Mouse (Mus musculus): ENCODE measurements around the gene Rbm38. TPM values are rescaled to one million over a fixed set of nuclear protein-coding genes. Genes with fewer than 3 reads are reported as not detected.

Gene Rbm38
- polyA plus RNA-seq, 1 experiment from 2014 or later = 39.0 TPM

DNA sequence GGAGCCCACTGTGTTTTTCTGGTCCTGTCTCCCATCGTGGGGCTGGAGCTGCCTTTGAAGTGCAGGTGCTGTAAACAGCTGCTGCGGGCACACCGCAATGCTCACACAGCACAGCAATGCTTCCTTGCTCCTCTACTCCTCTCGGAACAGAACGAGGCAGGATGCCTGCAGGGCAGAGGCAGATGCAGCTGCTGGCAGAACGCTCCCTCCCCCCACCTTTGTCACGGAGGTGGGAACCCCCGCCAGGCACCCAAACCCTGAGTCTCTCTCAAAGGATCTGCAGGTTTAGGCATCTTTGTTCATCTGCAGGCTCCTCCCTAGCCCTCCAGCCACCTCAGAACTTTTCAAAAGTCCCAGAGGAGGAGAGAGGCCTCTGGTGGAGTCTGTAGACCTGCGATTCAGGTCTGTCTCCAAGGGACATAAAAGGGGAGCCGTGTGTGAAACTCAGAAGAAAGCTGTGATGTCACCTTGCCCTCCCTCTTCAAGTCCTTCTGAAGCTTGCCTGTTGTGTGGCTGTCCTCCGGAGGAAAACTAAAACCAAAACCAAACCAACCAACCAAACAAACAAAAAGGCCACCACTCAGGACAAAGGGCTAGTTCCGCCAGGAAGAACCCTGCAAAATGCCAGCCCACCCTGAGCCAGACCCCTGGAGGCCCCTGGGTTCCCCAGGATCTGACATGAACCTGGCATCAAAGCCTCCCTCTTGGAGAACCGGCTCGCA, 42.7 kb upstream of the Rbm38 start, which contains the start of gene Spo11:
Spo11 (plus strand) TSS at position 292 of the 722 bp plus-strand sequence.
- Histone ChIP-seq H3K36me3 (ENCODE audit: control insufficient read depth, insufficient read depth) (no peaks in the 10 kb centered on the region), H3K27me3 (replicated peaks; ENCODE audit: control insufficient read depth, insufficient read depth, low read length) (no peaks in the 10 kb centered on the region), H3K4me3 (ENCODE audit: low read depth, low read length) (no peak within 1 kb of the TSS), H3K9ac (ENCODE audit: low read depth, low read length) (no peak within 1 kb of the TSS), H3K9me3 (ENCODE audit: control insufficient read depth) (no peaks in the 10 kb centered on the region), H3K4me1 (replicated peaks; ENCODE audit: control insufficient read depth, insufficient read depth, low read length) (no peaks in the 10 kb centered on the region), H3K4me2 (replicated peaks; ENCODE audit: low read depth) (peak within 1 kb of the TSS; percentile 18; the same call in 1 of the 2 replicates), H3K27ac (ENCODE audit: low read depth, low read length) (no peak within 1 kb of the TSS)
- ATAC-seq = no peak
- 34% methylated on average over 14 of the region's 14 CpGs for WGBS
- no peak for TF ChIP-seq CTCF (IDR thresholded peaks at IDR 0.05; ENCODE audit: low read depth)

DNA sequence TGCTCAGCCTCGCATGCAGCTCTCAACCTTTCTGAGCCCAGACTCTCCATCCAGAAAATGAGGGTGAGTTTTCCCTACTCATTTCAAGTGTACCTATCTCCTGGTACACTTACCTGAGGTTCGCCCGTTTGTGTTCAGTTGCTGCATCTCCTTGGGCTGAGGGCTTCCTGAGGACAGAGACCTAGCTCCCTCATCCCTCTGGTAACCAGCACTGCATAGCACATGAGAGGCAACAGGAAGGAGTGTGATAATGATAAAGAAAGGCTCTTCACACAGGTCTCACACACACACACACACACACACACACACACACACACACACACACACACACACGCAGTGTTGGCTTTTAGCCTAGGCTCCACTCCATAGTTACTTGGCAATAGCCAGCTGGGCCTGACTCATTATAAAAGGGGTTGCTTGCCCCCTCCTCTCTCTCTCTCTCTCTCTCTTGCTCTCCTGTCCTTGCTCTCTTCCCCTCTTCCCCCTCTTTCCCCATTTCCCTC, 42.1 kb upstream of the Rbm38 start:
- H3K9me3 ChIP-seq (ENCODE audit: control insufficient read depth) = no peaks in the 10 kb centered on the region
- ATAC-seq = no peak
- no peak overlapping the region for H3K4me3 ChIP-seq (ENCODE audit: low read depth, low read length)
- TF ChIP-seq CTCF (IDR thresholded peaks at IDR 0.05; ENCODE audit: low read depth) = no peak
- no peaks in the 10 kb centered on the region for H3K36me3 ChIP-seq (ENCODE audit: control insufficient read depth, insufficient read depth)
- 72% methylated on average over 4 of the region's 4 CpGs for WGBS
- H3K27me3 ChIP-seq (replicated peaks; ENCODE audit: control insufficient read depth, insufficient read depth, low read length) = no peaks in the 10 kb centered on the region
- 0 out of 2 replicates have a peak overlapping the region, but pooled peaks have one; percentile 18 for H3K4me2 ChIP-seq (replicated peaks; ENCODE audit: low read depth)
- no peak overlapping the region for H3K27ac ChIP-seq (ENCODE audit: low read depth, low read length)
- H3K4me1 ChIP-seq (replicated peaks; ENCODE audit: control insufficient read depth, insufficient read depth, low read length) = no peaks in the 10 kb centered on the region
- H3K9ac ChIP-seq (ENCODE audit: low read depth, low read length) = no peak overlapping the region

DNA sequence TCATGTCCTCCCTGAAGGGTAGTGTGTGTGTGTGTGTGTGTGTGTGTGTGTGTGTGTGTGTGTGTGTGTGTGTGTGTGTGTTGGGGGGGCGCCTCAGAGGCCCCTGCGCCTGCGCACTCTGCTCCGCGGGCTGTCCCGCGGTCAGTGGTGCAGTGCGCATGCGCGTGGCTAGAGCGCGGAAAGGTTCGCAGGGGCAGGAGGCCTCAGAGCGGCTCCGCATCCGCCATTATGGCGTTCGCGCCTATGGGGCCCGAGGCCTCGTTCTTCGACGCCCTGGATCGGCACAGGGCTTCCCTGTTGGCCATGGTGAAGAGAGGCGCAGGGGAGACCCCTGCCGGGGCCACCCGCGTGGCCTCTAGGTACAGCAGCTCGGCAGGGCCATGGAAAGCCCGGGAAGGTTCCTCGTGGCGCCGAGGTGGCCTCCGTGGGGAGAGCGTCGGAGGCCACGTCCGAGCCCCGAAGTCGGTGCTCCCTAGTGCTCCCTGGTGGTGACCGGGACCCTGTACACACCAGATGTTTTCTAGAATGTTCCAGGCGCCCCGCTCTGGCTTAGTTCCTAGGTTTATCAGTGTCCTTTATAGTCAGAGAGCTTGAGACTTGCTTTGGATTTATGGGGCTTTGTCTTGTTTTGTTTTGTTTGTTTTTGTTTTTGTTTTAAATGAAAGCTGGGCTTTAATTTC, 40.5 kb upstream of the Rbm38 start:
- Histone ChIP-seq H3K4me1 (replicated peaks; ENCODE audit: control insufficient read depth, insufficient read depth, low read length) (no peaks in the 10 kb centered on the region), H3K4me2 (replicated peaks; ENCODE audit: low read depth) (no peak overlapping the region), H3K27ac (ENCODE audit: low read depth, low read length) (no peak overlapping the region), H3K36me3 (ENCODE audit: control insufficient read depth, insufficient read depth) (no peaks in the 10 kb centered on the region), H3K27me3 (replicated peaks; ENCODE audit: control insufficient read depth, insufficient read depth, low read length) (no peaks in the 10 kb centered on the region), H3K4me3 (ENCODE audit: low read depth, low read length) (no peak overlapping the region), H3K9ac (ENCODE audit: low read depth, low read length) (no peak overlapping the region), H3K9me3 (ENCODE audit: control insufficient read depth) (no peaks in the 10 kb centered on the region)
- no peak for TF ChIP-seq CTCF (IDR thresholded peaks at IDR 0.05; ENCODE audit: low read depth)
- no peak for ATAC-seq
- WGBS = 92% methylated on average over 35 of the region's 43 CpGs

DNA sequence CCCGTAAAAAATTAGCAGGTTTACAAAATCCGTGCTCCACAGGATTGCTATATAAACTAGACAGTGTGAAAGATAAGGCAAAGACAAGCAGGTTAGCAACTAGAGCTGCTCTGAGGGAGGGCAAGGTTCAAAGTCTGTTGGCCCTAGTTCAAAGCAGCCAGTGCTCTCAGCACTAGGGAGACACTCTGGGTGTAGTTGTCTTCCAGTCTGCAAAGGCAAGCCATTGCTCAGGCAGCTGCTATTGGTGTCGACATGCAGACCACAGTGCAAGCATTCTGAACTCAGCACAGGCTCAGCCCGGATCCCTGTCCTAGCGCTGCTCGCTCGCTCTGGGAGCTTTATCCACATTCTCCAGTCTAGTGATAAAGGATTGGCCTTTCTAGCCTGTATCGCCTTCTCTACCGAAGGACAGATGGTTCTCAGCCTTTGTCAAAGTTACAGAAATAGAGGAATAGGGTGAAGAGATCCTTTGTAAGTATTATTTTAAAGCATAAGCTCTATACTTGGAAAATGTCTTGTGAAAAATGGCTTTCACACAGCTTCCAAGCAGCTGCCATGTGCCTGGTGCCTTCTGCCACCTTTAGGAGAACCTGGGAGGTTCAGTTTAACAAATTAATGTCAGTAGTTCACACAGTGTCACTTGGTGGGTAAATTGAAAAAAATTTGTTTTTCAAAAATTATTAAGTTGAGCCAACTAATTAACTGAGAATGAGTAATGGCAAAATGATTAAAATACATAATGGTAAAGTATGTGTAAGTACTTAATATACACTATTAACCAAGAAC, 37.3 kb upstream of the Rbm38 start:
- 42% methylated on average over 9 of the region's 9 CpGs for WGBS
- Histone ChIP-seq H3K9me3 (ENCODE audit: control insufficient read depth) (no peaks in the 10 kb centered on the region), H3K27me3 (replicated peaks; ENCODE audit: control insufficient read depth, insufficient read depth, low read length) (no peaks in the 10 kb centered on the region), H3K4me2 (replicated peaks; ENCODE audit: low read depth) (no peak overlapping the region), H3K36me3 (ENCODE audit: control insufficient read depth, insufficient read depth) (no peaks in the 10 kb centered on the region), H3K4me1 (replicated peaks; ENCODE audit: control insufficient read depth, insufficient read depth, low read length) (no peaks in the 10 kb centered on the region), H3K9ac (ENCODE audit: low read depth, low read length) (no peak overlapping the region), H3K27ac (ENCODE audit: low read depth, low read length) (no peak overlapping the region; the same call in 1 of the 2 replicates), H3K4me3 (ENCODE audit: low read depth, low read length) (no peak overlapping the region)
- peak; percentile 58 for TF ChIP-seq CTCF (IDR thresholded peaks at IDR 0.05; ENCODE audit: low read depth)
- peak; percentile 88 for ATAC-seq

DNA sequence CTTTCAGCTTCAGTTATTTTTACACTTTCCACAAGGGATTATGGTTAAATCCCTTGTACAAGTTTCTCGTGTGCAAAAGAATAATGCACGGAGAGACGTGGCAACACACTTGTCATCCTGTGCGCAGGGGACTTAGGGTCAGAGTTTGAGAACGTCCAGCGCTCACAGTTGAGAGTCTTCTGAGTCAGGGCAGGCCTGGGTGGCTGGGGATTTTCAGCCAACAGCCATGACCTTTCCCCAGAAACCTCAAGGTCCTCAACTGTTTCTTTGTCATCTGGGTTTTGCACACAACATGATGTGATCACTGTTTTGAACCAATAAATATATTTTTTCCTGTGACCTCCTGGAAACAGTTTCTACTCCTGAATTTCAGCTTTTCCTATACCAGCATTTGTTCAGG, 30.1 kb upstream of the Rbm38 start:
- Histone ChIP-seq H3K4me3 (ENCODE audit: low read depth, low read length) (no peak overlapping the region), H3K4me2 (replicated peaks; ENCODE audit: low read depth) (no peak overlapping the region), H3K9me3 (ENCODE audit: control insufficient read depth) (no peaks in the 10 kb centered on the region), H3K36me3 (ENCODE audit: control insufficient read depth, insufficient read depth) (no peaks in the 10 kb centered on the region), H3K9ac (ENCODE audit: low read depth, low read length) (no peak overlapping the region), H3K27ac (ENCODE audit: low read depth, low read length) (no peak overlapping the region), H3K27me3 (replicated peaks; ENCODE audit: control insufficient read depth, insufficient read depth, low read length) (no peaks in the 10 kb centered on the region), H3K4me1 (replicated peaks; ENCODE audit: control insufficient read depth, insufficient read depth, low read length) (no peaks in the 10 kb centered on the region)
- 81% methylated on average over 6 of the region's 6 CpGs for WGBS
- no peak for ATAC-seq
- TF ChIP-seq CTCF (IDR thresholded peaks at IDR 0.05; ENCODE audit: low read depth) = no peak

DNA sequence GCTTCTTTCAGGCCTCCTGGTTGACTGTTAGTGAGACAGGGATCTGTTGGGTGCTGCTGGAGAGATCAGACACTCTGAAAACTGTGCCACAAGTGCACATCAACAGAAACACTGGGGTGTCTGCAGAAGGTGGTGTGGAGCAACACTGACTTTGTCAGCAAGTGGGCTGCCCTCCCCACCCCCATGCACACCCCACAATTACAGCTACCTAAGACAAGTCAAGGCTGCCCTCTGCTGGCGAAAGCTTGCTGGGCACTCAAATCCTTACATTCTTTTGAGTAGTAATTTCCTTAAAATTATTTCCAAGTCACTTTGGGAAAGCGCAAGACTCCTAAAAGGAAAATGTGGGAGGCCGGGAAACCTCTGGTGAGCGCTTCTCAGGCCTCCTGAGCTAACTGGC, 24.1 kb upstream of the Rbm38 start:
- Histone ChIP-seq H3K27me3 (replicated peaks; ENCODE audit: control insufficient read depth, insufficient read depth, low read length) (no peaks in the 10 kb centered on the region), H3K9me3 (ENCODE audit: control insufficient read depth) (no peaks in the 10 kb centered on the region), H3K9ac (ENCODE audit: low read depth, low read length) (no peak overlapping the region), H3K4me1 (replicated peaks; ENCODE audit: control insufficient read depth, insufficient read depth, low read length) (no peaks in the 10 kb centered on the region; the same call in 1 of the 2 replicates), H3K4me2 (replicated peaks; ENCODE audit: low read depth) (no peak overlapping the region), H3K27ac (ENCODE audit: low read depth, low read length) (no peak overlapping the region), H3K4me3 (ENCODE audit: low read depth, low read length) (no peak overlapping the region), H3K36me3 (ENCODE audit: control insufficient read depth, insufficient read depth) (no peaks in the 10 kb centered on the region)
- no peak for ATAC-seq
- WGBS = 16% methylated on average over 4 of the region's 4 CpGs
- TF ChIP-seq CTCF (IDR thresholded peaks at IDR 0.05; ENCODE audit: low read depth) = peak; percentile 93

Measured in intestine, postnatal 0 days (tissue).